Mouse (Mus musculus) myocyte (in vitro differentiated cells): ENCODE data around the gene Pnp.

Source experiments
- CEBPB ChIP-seq: IDR thresholded peaks from 2 replicates; pipeline ENCODE4 v1.6.1; 2011; ENCODE audit warnings: mild to moderate bottlenecking, moderate library complexity; ENCODE audit not compliant: poor library complexity, insufficient read depth, severe bottlenecking
- E2F4 ChIP-seq: IDR thresholded peaks from one replicate; pipeline ENCODE4 v1.6.1; 2011; ENCODE audit warnings: mild to moderate bottlenecking, control low read depth, moderate library complexity; ENCODE audit not compliant: insufficient read depth
- MAX ChIP-seq: IDR thresholded peaks from one replicate; pipeline ENCODE4 v1.6.1; 2011; ENCODE audit warnings: low read depth, mild to moderate bottlenecking, control low read depth
- MYOD1 ChIP-seq, 3 experiments: IDR thresholded peaks; one replicate each; pipeline ENCODE4 v1.6.1; 2011; ENCODE audit warnings: control low read depth in 2 of 3, low read depth in 2 of 3, mild to moderate bottlenecking in 2 of 3, moderate library complexity in 1 of 3; ENCODE audit not compliant: insufficient read length in 2 of 3, control insufficient read depth in 1 of 3
- MYOG ChIP-seq, 3 experiments: IDR thresholded peaks; one replicate each; pipeline ENCODE4 v1.6.1; 2011; ENCODE audit warnings: control low read depth in 2 of 3, low read depth in 2 of 3, mild to moderate bottlenecking in 2 of 3; ENCODE audit not compliant: insufficient read length in 2 of 3, control insufficient read depth in 1 of 3, insufficient read depth in 1 of 3
- POLR2A ChIP-seq: IDR thresholded peaks from one replicate; pipeline ENCODE4 v1.6.1; 2011; ENCODE audit warnings: low read depth, mild to moderate bottlenecking, control low read depth, moderate library complexity; ENCODE audit not compliant: insufficient read length
- POLR2AphosphoS2 ChIP-seq: IDR thresholded peaks from one replicate; pipeline ENCODE4 v1.6.1; 2011; ENCODE audit warnings: low read depth, control low read depth; ENCODE audit not compliant: insufficient read length
- REST ChIP-seq: IDR thresholded peaks from one replicate; pipeline ENCODE4 v1.6.1; 2011; ENCODE audit warnings: mild to moderate bottlenecking, control low read depth, moderate library complexity; ENCODE audit not compliant: insufficient read depth, insufficient read length
- SRF ChIP-seq: IDR thresholded peaks from one replicate; pipeline ENCODE4 v1.6.1; 2011; ENCODE audit warnings: low read depth; ENCODE audit not compliant: control insufficient read depth, insufficient read length
- TCF12 ChIP-seq: IDR thresholded peaks from one replicate; pipeline ENCODE4 v1.6.1; 2011; ENCODE audit warnings: mild to moderate bottlenecking, control low read depth; ENCODE audit not compliant: poor library complexity, insufficient read depth, severe bottlenecking
- TCF3 ChIP-seq: IDR thresholded peaks from one replicate; pipeline ENCODE4 v1.6.1; 2011; ENCODE audit warnings: low read depth, control low read depth; ENCODE audit not compliant: insufficient read length
- USF1 ChIP-seq: IDR thresholded peaks from one replicate; pipeline ENCODE4 v1.6.1; 2011; ENCODE audit warnings: low read depth, mild to moderate bottlenecking, control low read depth, moderate library complexity

DNA sequence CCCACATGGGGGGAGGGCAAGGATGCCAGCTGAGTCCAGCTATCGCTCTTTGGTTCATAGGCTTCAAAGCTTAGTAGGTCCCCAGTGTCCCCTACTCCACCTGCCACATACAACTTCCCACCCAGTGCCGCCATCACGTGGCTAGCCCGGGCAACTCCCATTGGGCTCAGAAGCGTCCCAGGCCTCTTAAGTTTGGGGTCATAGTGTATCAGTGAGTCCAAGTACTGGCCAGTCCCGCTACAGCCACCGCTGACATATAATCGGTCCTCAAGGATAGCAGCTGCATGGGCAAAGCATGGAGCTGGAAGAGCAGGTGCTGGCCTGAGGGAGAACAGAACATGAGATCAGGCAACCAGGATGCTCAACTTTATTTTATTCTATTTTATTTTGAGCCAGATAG, 39.3 kb upstream of the Pnp start:
- TF ChIP-seq POLR2A (no peak), MAX (no peak), TCF12 (no peak), CEBPB (no peak), E2F4 (no peak), REST (no peak), POLR2AphosphoS2 (no peak), MYOG (IDR thresholded peaks at IDR 0.05; ENCODE audit: control insufficient read depth in 1 of 3, insufficient read depth in 1 of 3, insufficient read length in 2 of 3, low read depth in 2 of 3) (no peak), USF1 (no peak), MYOD1 (IDR thresholded peaks at IDR 0.05; ENCODE audit: control insufficient read depth in 1 of 3, insufficient read length in 2 of 3, low read depth in 2 of 3) (no peak), TCF3 (no peak), SRF (no peak)
